Mouse (Mus musculus) intestine, postnatal 0 days (tissue): ENCODE measurements around the gene Etnppl. TPM values are rescaled to one million over a fixed set of nuclear protein-coding genes. Genes with fewer than 3 reads are reported as not detected.

ENCODE experiments used
- ATAC-seq: fragments of 200-750 bp; cut with Nextera tagmentation; 2 replicates; pipeline ENCODE4 v1.8.0; 2017; ENCODE audit warnings: mild to moderate bottlenecking, moderate TSS enrichment, moderate library complexity
- H3K27ac ChIP-seq: fragments of 300-500 bp; sonication (generic); 2 replicates; pipeline ENCODE4 v1.5.1; 2014; ENCODE audit warnings: mild to moderate bottlenecking, low read depth, low read length, moderate library complexity
- H3K27me3 ChIP-seq: fragments of 300-500 bp; sonication (generic); replicated peaks from 2 replicates; pipeline ENCODE4 v1.6.1; 2014; ENCODE audit warnings: low read length, mixed read lengths; ENCODE audit not compliant: control insufficient read depth, insufficient read depth
- H3K36me3 ChIP-seq: fragments of 300-500 bp; sonication (generic); 2 replicates; pipeline ENCODE4 v1.6.1; 2014; ENCODE audit warnings: mild to moderate bottlenecking, moderate library complexity; ENCODE audit not compliant: control insufficient read depth, insufficient read depth
- H3K4me1 ChIP-seq: fragments of 300-500 bp; sonication (generic); replicated peaks from 2 replicates; pipeline ENCODE4 v1.6.1; 2014; ENCODE audit warnings: antibody characterized with exemption, low read length, mixed read lengths; ENCODE audit not compliant: control insufficient read depth, insufficient read depth
- H3K4me2 ChIP-seq: fragments of 300-500 bp; sonication (generic); replicated peaks from 2 replicates; pipeline ENCODE4 v1.6.1; 2014; ENCODE audit warnings: low read depth, mild to moderate bottlenecking, moderate library complexity
- H3K4me3 ChIP-seq: fragments of 300-500 bp; sonication (generic); 2 replicates; pipeline ENCODE4 v1.5.1; 2014; ENCODE audit warnings: low read depth, low read length
- H3K9ac ChIP-seq: fragments of 300-500 bp; sonication (generic); 2 replicates; pipeline ENCODE4 v1.6.1; 2014; ENCODE audit warnings: mild to moderate bottlenecking, low read depth, low read length
- H3K9me3 ChIP-seq: fragments of 300-500 bp; sonication (generic); 2 replicates; pipeline ENCODE4 v1.6.1; 2016; ENCODE audit warnings: mixed run types; ENCODE audit not compliant: control insufficient read depth
- CTCF ChIP-seq: sonication (generic); IDR thresholded peaks from 2 replicates; pipeline ENCODE4 v1.5.1; 2016; ENCODE audit warnings: low read depth, mild to moderate bottlenecking, control low read depth, antibody characterized with exemption, moderate library complexity
- WGBS: fragments of 180-500 bp; shearing (Covaris S2); extraction: QIAGEN DNeasy Blood & Tissue Kit; methylation state at CpG from one replicate; pipeline ENCODE4 v1.1.7; 2014; 5-methylcytosine and 5-hydroxymethylcytosine counted together
- polyA plus RNA-seq: library from polyadenylated mRNA; unstranded; fragments of >200 nt; fragmentation: Nextera tagmentation; extraction: Ambion mirVana; gene quantifications from 2 replicates; pipeline ENCODE4 v1.2.1, GENCODE M21; 2015

The Etnppl gene
- polyA plus RNA-seq, 1 experiment from 2014 or later = 0.35 TPM

DNA sequence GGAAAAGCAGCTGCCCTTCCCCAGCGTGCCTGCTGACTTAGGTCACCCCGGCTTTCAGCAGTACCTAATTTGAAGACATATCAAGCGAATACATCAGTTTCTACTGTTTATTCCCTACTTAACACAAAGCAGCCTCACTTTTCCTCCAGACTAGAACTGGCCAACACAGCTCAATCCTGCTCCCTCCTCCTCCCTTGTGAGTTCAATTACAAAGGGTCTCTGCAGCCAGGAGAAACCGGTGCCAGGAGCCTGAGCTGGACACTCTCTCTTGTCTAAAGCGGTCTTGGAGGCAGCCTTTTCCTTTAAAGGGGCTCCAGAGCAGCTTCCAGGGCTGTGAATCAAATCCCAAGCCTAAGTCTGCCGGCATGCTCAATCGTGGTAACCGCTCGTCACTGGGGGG is 64.9 kb downstream of the Etnppl start:
- Histone ChIP-seq H3K4me2 (no peak overlapping the region), H3K27ac (no peak overlapping the region), H3K27me3 (no peaks in the 10 kb centered on the region), H3K36me3 (no peaks in the 10 kb centered on the region), H3K4me3 (no peak overlapping the region), H3K9ac (no peak overlapping the region), H3K9me3 (no peaks in the 10 kb centered on the region), H3K4me1 (no peaks in the 10 kb centered on the region)
- no peak for TF ChIP-seq CTCF
- ATAC-seq = no peak
- WGBS = 83% methylated on average over 9 of the region's 9 CpGs

DNA sequence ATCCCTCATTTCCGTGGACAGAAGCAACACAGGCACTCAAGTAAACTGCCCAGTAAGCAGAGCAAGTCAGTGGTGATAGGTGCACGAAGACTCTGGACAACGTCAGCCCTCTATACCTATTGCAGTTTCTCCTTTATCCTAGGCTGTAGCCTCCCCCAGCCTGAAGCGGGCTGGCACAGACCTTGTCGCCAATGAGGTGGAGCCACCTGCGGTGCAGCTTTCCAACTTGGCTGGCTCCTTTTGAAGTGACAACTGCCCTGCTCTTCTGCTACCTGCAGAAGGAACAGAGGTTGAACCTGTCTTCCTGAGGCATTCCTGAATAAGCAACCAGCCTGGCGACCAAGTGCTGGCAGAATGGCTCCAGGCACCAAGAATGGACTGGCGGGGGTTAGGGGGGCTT is 66.6 kb downstream of the Etnppl start:
- WGBS = 83% methylated on average over 8 of the region's 8 CpGs
- H3K9me3 ChIP-seq = no peaks in the 10 kb centered on the region
- H3K4me3 ChIP-seq = no peak overlapping the region
- no peak overlapping the region for H3K4me2 ChIP-seq
- no peak overlapping the region for H3K27ac ChIP-seq
- ATAC-seq = no peak
- no peaks in the 10 kb centered on the region for H3K27me3 ChIP-seq
- no peaks in the 10 kb centered on the region for H3K36me3 ChIP-seq
- H3K4me1 ChIP-seq = no peaks in the 10 kb centered on the region
- no peak for TF ChIP-seq CTCF
- no peak overlapping the region for H3K9ac ChIP-seq

DNA sequence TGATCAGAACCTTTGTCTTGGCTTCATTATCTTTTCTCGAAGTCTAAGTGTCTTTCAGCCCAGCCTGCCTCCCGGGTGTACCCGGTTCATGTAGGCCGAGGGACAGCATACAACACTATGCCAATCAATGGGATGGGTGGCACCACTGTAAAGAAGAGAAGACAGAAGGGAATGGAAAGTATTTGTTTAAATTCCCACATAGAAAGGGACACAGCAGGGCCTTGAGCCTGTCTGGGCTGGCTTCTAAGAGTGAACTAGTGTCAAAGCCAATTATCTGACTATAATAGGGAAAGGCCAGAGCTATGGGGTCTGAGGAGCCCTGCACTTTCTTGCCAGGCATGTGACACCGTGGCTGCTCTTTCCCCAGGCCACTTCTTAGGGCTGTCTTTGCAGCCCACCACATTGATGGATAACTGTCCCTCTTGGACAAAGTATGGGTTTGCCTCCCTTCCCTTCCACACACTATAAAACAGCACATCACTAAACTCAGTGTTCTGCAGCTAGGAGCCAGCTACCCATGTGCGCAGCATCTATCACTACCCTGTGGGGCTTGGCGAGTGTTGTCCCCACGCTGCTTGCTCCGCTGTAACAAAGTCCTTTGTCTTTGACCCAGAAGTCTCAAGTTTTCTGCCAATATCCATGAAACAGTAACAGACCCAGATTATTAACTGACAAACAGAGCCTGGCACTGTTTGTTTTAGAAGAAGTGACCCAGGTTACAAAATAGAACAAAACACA is 67.2 kb downstream of the Etnppl start:
- Histone ChIP-seq H3K9ac (no peak overlapping the region), H3K36me3 (no peaks in the 10 kb centered on the region), H3K27me3 (no peaks in the 10 kb centered on the region), H3K4me3 (no peak overlapping the region), H3K4me2 (no peak overlapping the region), H3K9me3 (no peaks in the 10 kb centered on the region), H3K27ac (no peak overlapping the region), H3K4me1 (no peaks in the 10 kb centered on the region)
- WGBS = 88% methylated on average over 9 of the region's 9 CpGs
- TF ChIP-seq CTCF = no peak
- no peak for ATAC-seq

DNA sequence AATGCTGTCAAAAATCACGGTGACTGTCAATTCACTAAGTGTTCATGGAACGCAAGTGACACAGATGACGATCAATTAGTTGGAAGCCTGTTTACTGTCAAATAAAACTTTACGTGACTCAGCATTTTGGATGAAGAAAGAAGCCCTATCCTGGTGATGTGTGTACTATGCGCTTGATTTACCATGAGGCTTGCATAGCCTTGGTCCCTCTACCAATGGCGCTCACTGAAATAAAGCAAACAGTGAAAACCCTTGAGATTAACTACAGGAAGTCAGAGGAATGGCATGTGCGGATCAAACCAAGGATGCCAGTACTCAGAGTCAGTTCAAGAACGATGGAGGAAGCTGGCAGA is 67.7 kb downstream of the Etnppl start:
- Histone ChIP-seq H3K36me3 (no peaks in the 10 kb centered on the region), H3K4me2 (no peak overlapping the region), H3K27ac (no peak overlapping the region), H3K9me3 (no peaks in the 10 kb centered on the region), H3K9ac (no peak overlapping the region), H3K4me3 (no peak overlapping the region), H3K27me3 (no peaks in the 10 kb centered on the region), H3K4me1 (no peaks in the 10 kb centered on the region)
- no peak for ATAC-seq
- 83% methylated on average over 8 of the region's 8 CpGs for WGBS
- TF ChIP-seq CTCF = no peak

DNA sequence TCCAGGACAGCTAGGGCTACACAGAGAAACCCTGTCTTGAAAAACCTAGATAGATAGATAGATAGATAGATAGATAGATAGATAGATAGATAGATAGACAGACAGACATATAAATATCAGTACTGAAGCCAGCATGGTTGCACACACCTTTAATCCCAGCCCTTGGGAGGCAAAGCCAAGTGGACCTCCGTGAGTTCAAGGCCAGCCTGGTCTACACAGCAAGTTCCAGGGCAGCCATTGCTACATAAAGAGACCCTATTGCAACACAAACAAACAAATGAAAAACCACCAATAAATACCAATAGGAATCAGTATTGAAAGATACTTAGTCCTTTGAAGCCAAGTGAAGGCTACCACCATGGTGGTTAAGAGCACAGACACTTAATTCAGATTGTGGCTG is 69.8 kb downstream of the Etnppl start:
- 92% methylated on average over 1 of the region's 1 CpGs for WGBS
- Histone ChIP-seq H3K27me3 (no peaks in the 10 kb centered on the region), H3K4me1 (no peaks in the 10 kb centered on the region)

More for the DNA sequence above, 69.8 kb downstream of the Etnppl start:
- TF ChIP-seq CTCF = no peak
- no peak overlapping the region for H3K9ac ChIP-seq
- no peak for ATAC-seq
- H3K27ac ChIP-seq = no peak overlapping the region
- no peak overlapping the region for H3K4me3 ChIP-seq
- no peaks in the 10 kb centered on the region for H3K36me3 ChIP-seq
- no peak overlapping the region for H3K4me2 ChIP-seq
- no peaks in the 10 kb centered on the region for H3K9me3 ChIP-seq

Other genes with a start within 250 kb of the Etnppl start
- gene Ostc, start 92.0 kb downstream of the Etnppl start, polyA plus RNA-seq = 259 and 278 TPM in 2 replicates
- gene Rpl34, start 113.0 kb downstream of the Etnppl start, polyA plus RNA-seq = 579 and 584 TPM in 2 replicates